Mouse (Mus musculus) megakaryocyte progenitor cell, adult 5-6 weeks (primary cell): ENCODE measurements around the gene Rasl10b. TPM values are rescaled to one million over a fixed set of nuclear protein-coding genes. Genes with fewer than 3 reads are reported as not detected.

Experiments used
- ATAC-seq: replicated peaks from 2 replicates; pipeline ENCODE4 v1.8.0; 2016; ENCODE audit warnings: mild to moderate bottlenecking, moderate TSS enrichment, inconsistent platforms; ENCODE audit not compliant: poor library complexity
- total RNA-seq, 2 experiments: library from RNA; stranded (forward) in 1 of 2; stranded (reverse) in 1 of 2; fragments of 157-497, 149-512 nt in 1 of 2; fragments of 200-1000 nt in 1 of 2; gene quantifications; 2 replicates each; pipeline versions ENCODE4 v1.2.3 to v1.2.4; 2015 to 2017

Rasl10b gene
- total RNA-seq (2015) (not detected in 2 replicates), total RNA-seq (2017) (0.14 TPM in 1 of 2 replicates, not detected in the other)

DNA sequence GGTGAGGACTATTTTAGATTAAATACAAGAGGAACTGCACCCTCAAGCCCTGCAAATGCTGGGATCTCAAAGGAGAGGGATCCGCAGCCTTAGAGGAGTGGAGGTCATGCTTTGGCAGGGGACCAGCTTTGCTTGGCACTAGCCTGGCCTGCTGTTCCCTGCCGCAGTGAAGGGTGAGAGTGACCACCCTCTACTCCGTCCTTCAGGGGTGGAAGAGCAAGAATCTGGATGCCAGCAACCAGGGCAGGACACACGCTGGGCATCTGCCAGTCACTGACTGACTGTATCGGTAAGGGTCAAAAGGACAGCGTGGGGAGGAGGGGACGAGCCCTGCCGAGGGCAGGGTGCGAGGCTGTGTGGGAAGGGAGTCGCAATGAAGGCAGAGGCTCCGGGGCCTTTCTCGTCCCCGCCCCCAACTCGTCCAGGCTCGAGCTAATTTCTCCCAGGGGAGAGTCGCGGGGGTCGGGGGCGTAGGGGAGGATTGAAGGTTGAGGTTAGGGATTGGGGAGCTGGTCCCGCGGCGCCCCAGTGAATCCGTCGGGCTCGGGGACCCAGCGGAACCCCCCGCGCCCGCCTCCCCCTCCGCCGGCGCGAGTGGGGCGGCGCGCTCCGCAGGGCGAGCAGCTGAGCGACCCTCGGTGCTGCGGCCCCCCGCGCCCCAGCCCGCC is at the start of gene Rasl10b:
Rasl10b (plus strand) TSS at position 51 of the 668 bp plus-strand sequence.
- no peak for ATAC-seq

- ATAC-seq: no peak
Observed at GRCm38 (mm10) chr11:83364656-83365055, 44.3 kb upstream of the Rasl10b start.

DNA sequence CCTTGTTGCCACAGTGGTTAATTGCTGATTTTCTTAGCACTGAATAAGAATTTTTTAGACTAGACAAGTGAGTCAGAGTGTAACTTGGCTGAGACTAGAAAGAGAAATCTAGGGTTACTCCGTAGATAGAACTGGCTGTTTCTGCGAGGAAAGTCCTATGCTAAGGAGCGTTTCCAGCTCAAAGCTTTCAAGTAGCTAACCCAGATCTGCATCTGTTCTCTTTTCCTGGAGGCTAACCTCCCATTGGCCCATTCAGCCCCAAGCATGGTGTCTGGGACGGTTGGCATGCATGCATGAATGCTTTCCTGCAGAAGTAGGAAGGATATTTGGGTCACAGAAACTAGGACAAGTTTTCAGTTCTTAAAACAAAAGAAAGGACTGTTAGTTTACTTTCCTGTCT is 37.7 kb upstream of the Rasl10b start:
- ATAC-seq: no peak

DNA sequence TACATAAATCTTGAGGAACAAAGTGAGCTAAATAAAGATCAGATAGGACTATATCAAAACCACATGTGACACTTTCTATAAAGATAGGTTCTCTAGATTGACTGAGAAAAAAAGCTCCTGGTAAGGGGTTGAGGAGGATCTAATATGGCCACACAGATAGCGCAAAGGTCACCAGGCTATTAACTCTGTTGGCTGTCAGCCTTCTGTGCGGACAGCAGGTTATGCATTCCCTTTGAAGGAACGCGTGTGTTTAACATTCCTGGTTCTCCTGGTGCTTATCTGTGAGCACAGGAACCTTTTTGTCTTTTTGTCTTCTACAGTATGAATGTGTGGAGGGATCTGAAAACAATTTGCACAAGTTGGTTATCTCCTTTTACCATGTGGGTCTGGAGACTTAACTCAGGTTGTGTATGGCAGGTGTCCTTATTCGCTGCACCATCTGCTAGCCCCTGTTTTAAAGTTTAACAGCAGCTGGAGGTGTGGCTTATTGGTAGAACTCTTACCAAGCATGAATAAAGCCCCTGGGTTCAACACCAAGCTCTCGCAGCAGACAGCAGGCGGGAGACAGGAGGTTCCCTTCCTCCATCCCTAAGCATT is 29.1 kb upstream of the Rasl10b start:
- peak; percentile 54 for ATAC-seq

DNA sequence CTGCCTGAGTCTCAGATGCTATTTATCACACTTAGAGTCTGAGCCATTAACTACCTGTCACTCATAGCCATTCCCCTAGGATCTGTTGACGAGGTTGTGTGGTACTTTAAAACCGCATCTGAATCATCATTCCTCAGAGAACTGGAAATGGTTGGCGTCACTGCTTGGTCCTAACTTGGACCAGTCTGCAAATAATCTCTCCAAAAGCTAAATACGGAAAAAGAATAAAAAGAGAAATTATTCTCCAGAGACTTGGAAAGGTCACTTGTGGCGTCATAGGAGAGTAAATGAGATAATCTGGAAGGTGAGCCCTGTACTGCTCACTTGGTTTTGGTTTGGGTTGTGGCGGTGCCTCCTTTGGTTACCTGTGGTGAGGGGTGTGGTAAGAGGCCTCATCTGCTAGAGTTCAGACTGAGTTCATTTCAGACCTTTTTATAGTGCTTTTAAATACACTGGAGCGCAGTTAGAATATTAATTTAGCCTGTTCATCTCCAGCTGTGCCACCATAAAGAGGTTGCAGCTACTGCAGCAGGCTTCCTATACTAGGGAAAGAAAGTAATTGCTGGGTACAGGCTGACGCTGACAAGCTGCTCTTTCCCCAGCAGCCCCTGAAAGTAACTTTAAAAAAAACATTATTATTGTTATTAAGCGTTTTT is 25.9 kb upstream of the Rasl10b start:
- ATAC-seq: no peak

GRCm38 (mm10) chr11:83383532-83383887 is 25.4 kb upstream of the Rasl10b start:
- no peak for ATAC-seq

DNA sequence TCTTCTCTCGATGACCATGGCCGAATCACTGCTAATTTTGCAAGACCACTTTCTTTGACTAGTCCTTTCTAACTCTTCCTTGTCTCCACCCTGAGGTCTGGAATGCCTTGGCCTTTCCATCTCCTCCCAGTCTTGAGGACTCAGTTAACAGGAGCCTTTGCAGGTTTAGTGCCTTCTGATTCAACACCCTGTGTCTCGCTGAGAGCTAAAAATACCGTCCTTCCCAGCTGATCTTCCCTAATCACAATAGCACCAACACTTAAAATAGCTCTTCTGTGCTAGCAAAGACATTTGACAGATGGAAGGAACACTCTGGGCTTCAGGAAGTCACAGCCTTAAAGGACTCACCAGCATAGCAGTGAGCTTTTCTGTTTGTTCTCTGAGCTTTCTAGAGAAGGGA is 15.9 kb upstream of the Rasl10b start:
- ATAC-seq: no peak

GRCm38 (mm10) chr11:83394802-83395439 is 14.0 kb upstream of the Rasl10b start:
- ATAC-seq: no peak

DNA sequence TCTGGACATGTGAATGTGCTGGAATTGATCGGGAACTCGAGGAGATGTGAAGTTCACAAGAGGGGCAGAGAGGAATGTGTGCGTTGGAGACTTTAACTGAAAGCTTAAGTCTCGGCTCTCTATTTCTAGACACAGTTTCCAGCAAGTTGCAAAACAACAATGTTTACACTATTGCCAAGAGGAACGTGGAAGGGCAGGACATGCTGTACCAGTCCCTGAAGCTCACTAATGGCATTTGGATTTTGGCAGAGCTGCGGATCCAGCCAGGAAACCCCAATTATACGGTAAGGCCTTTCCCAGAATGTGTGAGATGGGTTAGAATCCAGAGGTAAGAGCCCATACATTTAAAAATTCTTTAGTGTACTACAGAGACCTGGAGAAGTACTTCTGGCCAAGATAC is 11.3 kb upstream of the Rasl10b start:
- no peak for ATAC-seq

- peak; percentile 31; the same call in 1 of the 2 replicates for ATAC-seq
Observed at GRCm38 (mm10) chr11:83398724-83399123, 10.2 kb upstream of the Rasl10b start.

- ATAC-seq: no peak
Observed at GRCm38 (mm10) chr11:83403787-83404186, 5.2 kb upstream of the Rasl10b start.

DNA sequence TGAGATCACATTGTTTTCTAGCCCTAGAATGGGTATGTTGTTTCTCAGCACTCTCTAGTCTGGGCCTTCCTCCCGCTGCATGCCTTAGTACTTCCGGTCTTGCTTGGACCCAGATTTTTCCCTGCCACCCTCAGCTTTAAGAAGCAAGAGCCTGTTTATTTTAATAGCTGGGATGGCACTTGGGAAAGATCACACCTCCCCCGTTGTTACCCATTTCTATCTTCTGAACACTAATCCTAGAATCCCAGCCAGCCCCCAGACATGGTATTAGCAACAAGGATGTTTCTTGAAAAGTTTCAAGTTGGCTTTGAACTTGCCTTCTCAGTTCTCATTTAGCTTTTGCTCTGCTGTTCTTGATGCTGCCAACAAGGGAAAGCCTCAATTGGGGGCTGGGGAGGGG is 2.5 kb upstream of the Rasl10b start:
- ATAC-seq: no peak

- ATAC-seq: no peak
Observed at GRCm38 (mm10) chr11:83408242-83408641, 695 bp upstream of the Rasl10b start.

DNA sequence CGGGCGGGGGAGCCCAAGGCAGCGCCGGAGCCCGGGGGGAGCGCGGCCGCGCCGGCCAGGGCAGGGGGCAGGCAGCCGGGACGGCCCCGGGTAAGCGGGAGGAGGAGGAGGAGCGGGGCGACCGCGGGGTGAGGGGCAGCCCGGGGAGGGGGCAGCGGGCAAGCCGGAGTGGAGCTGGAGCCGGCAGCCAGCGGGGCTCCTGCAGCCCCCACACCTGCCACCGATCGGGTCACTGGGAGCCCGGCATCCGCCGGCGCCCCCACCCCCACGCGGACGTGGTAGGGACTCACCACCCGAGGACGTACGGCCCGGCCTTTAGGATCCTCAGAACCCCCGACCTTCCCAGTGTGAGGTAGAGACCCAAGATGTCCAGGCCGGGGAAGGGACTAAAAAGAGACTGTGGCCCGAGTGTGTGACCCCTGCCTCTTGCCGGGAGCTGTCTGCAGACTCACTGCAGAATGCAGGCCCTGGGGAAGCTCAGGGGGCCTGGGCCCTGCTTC is 905 bp downstream of the Rasl10b start:
- no peak for ATAC-seq

DNA sequence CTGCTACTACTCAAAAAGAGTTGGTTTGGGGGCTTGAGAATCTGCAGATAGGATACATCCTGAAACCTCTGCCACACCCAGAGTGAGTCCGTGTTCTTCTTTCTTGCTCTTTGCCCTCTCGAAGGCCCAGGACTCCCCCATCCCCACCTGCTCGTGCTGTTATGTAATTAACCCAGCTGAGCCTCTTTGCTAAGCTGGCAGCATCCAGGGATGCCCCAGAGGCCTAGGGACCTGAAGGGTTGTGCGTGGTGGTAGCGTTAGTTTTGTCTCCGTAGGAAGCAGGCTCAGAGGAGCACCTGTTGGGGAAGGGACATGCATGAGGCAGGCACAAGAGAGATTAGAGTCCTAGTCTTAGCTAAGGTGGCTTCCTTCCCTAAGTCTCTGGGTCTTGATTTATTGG is 1.6 kb downstream of the Rasl10b start:
- no peak for ATAC-seq

DNA sequence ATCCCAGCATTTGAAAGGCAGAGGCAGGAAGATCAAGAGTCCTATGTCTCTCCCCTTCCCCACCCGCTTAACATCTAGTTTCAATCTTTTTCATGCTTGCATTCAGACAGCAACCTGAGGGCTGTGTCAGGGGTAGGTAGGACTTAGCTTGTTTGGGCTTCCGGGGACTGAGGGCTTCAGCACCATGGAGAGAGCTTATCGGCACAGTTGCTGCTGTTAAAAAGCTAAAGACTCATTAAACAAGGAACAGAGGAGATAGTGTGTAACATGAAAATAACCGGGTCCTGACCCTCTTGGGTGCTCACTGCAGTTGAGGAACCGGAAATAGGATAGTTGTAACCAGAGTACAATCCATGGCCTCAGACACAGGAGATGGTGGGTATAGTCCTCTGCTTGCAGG is 8.1 kb downstream of the Rasl10b start:
- peak; percentile 69 for ATAC-seq

- ATAC-seq: no peak
Observed at GRCm38 (mm10) chr11:83417708-83418107, 8.8 kb downstream of the Rasl10b start.

DNA sequence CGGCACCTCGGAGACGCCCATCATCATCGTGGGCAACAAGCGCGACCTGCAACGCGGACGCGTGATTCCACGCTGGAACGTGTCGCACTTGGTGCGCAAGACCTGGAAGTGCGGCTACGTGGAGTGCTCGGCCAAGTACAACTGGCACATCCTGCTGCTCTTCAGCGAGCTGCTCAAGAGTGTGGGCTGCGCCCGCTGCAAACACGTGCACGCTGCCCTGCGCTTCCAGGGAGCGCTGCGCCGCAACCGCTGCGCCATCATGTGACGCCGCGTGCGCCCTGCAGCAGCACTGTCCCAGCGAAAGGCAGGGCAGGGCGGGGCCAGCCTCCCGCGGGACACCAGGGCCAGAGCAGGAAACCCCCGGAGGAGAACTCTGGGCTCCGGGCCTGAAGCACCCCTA is 9.6 kb downstream of the Rasl10b start:
- peak; percentile 49 for ATAC-seq

GRCm38 (mm10) chr11:83420338-83420737 is 11.4 kb downstream of the Rasl10b start:
- ATAC-seq: peak; percentile 53

GRCm38 (mm10) chr11:83421305-83421704 is 12.4 kb downstream of the Rasl10b start:
- peak; percentile 43 for ATAC-seq

GRCm38 (mm10) chr11:83424681-83425080 is 15.7 kb downstream of the Rasl10b start:
- ATAC-seq: peak; percentile 67

GRCm38 (mm10) chr11:83426964-83427363 is 18.0 kb downstream of the Rasl10b start:
- peak; percentile 95 for ATAC-seq
